Mouse (Mus musculus) liver, embryonic 16.5 days (tissue): ENCODE measurements around the gene Gm21860. TPM values are rescaled to one million over a fixed set of nuclear protein-coding genes. Genes with fewer than 3 reads are reported as not detected.
"Not testable (repeated sequence)": the region's sequence is repeated elsewhere in the genome, so short reads cannot be mapped to it uniquely, and the experiment has no call there.

Experiments used
- ATAC-seq: fragments of 200-750 bp; cut with Nextera tagmentation; 2 replicates; pipeline ENCODE4 v1.8.0; 2017; ENCODE audit warnings: low read depth, mild to moderate bottlenecking, moderate number of reproducible peaks, moderate library complexity
- H3K27ac ChIP-seq: fragments of 300-500 bp; sonication (generic); 2 replicates; pipeline ENCODE4 v1.5.1; 2014; ENCODE audit warnings: mild to moderate bottlenecking, low read length
- H3K27me3 ChIP-seq: fragments of 300-500 bp; sonication (generic); 2 replicates; pipeline ENCODE4 v1.6.1; 2014; ENCODE audit warnings: low read depth, low read length, mixed read lengths; ENCODE audit not compliant: control insufficient read depth, insufficient read depth
- H3K36me3 ChIP-seq: fragments of 300-500 bp; sonication (generic); 2 replicates; pipeline ENCODE4 v1.6.1; 2014; ENCODE audit warnings: mild to moderate bottlenecking; ENCODE audit not compliant: control insufficient read depth, insufficient read depth
- H3K4me1 ChIP-seq: fragments of 300-500 bp; sonication (generic); 2 replicates; pipeline ENCODE4 v1.6.1; 2014; ENCODE audit warnings: low read depth, low read length, mixed read lengths; ENCODE audit not compliant: control insufficient read depth
- H3K4me2 ChIP-seq: fragments of 300-500 bp; sonication (generic); 2 replicates; pipeline ENCODE4 v1.6.1; 2014; ENCODE audit warnings: low read depth, low read length, mixed read lengths
- H3K4me3 ChIP-seq: fragments of 300-500 bp; sonication (generic); 2 replicates; pipeline ENCODE4 v1.5.1; 2014; ENCODE audit warnings: low read depth, mild to moderate bottlenecking, low read length
- H3K9ac ChIP-seq: fragments of 300-500 bp; sonication (generic); 2 replicates; pipeline ENCODE4 v1.6.1; 2014; ENCODE audit warnings: low read depth, low read length
- H3K9me3 ChIP-seq: fragments of 300-500 bp; sonication (generic); replicated peaks from 2 replicates; pipeline ENCODE4 v1.6.1; 2016; ENCODE audit warnings: low read length; ENCODE audit not compliant: control insufficient read depth
- WGBS: fragments of 180-500 bp; shearing (Covaris S2); extraction: QIAGEN DNeasy Blood & Tissue Kit; methylation state at CpG from one replicate; pipeline ENCODE4 v1.1.7; 2014; ENCODE audit not compliant: insufficient replicate concordance; 5-methylcytosine and 5-hydroxymethylcytosine counted together
- polyA plus RNA-seq: library from polyadenylated mRNA; unstranded; fragments of >200 nt; fragmentation: Nextera tagmentation; extraction: Ambion mirVana; gene quantifications from 2 replicates; pipeline ENCODE4 v1.2.1, GENCODE M21; 2015

The Gm21860 gene
- polyA plus RNA-seq, 1 experiment from 2014 or later = not detected

DNA sequence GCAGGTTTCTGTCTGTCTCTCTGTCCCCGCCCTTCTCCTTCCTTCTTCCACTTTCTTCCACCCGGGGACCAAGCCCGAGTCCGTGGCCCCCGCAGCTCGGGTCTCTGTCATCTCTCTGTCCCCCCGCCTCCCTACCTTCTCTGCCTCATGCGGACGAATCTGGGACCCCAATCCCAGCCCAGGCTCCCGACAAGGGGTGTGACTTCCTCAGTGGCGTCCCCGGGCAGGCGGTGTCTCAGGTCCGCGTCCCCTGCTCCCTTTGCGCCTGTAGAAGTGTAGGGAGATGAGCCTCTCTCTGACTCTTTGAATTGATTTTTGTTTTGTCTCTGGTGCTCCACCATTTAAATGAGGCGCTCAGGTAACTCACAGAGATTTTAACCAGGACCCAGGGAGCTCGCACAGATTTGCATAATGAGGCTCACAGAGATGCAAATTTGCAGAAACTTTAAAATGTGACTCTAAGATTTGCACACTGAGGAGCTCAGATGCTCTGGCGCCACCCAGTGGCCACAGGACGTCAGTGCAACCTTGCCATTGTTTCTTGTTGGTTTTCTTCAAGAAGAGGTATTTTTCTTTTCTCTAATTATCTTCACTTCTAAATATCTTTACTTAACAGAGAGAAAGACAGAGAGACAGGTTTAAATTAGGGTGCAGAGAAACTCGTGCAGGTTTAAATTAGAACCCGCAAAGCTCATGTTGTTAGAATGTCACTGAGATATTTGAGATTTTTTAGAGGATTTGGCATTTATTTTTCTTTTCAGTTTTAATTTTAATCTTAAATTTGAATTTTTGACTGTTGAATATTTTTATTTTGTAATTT is 35.8 kb downstream of the Gm21860 start:
- H3K36me3 ChIP-seq, H3K4me3 ChIP-seq, H3K4me1 ChIP-seq, H3K9ac ChIP-seq, H3K27ac ChIP-seq, H3K27me3 ChIP-seq, H3K4me2 ChIP-seq, H3K9me3 ChIP-seq: not testable (repeated sequence)
- ATAC-seq = peak; percentile 71
- 67% methylated on average over 19 of the region's 22 CpGs for WGBS

DNA sequence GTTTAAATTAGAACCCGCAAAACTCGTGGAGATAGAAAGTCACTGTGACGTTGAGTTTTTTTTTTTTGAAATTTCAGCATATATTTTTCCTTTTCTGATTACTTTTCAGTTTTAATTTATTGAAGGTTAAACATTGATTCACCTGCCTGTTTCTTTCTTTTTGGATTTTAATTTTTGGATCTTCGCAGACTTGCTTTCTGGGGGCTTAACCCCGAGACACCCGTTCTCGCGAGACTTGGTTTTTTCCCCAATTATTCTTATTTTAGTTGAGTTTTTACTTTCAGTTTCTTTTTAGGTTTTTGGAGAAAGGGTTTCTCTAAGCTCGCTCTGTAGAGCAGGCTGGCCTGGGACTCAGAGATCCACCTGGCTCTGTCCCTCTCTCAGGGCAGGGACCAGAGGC is 36.6 kb downstream of the Gm21860 start:
- H3K9ac ChIP-seq, H3K9me3 ChIP-seq, H3K4me3 ChIP-seq, H3K4me2 ChIP-seq, H3K27me3 ChIP-seq, ATAC-seq, H3K4me1 ChIP-seq, H3K36me3 ChIP-seq, H3K27ac ChIP-seq: not testable (repeated sequence)
- WGBS = 76% methylated on average over 8 of the region's 9 CpGs

DNA sequence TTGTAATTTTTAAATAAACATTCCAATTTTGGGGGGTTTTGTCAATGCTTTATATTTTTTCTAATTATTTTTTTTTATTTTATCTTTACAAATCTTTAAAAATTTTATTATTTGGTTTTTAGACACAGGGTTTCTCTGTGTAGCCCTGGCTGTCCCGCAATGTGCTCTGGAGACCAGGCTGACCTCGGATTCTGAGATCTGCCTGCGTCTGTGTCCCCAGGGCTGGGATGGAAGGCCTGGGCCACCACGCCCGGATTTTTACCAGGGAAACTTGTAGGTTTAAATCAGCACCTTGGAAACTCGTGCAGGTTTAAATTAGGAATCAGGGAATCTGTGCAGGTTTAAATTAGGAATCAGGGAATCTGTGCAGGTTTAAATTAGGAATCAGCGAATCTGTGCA is 37.1 kb downstream of the Gm21860 start:
- not testable (repeated sequence) for H3K27ac ChIP-seq, H3K36me3 ChIP-seq, H3K4me2 ChIP-seq, H3K9me3 ChIP-seq, H3K9ac ChIP-seq, H3K4me1 ChIP-seq, H3K27me3 ChIP-seq, ATAC-seq, H3K4me3 ChIP-seq
- WGBS = 54% methylated on average over 7 of the region's 7 CpGs

Other genes with a start within 250 kb of the Gm21860 start
- gene Gm47283, start 29.9 kb upstream of the Gm21860 start, polyA plus RNA-seq = not detected in 2 replicates
- gene Gm21748, start 84.4 kb upstream of the Gm21860 start, polyA plus RNA-seq = not detected in 2 replicates